Mouse (Mus musculus): Measurements from ENCODE around the gene Apaf1.

The Apaf1 gene

DNA sequence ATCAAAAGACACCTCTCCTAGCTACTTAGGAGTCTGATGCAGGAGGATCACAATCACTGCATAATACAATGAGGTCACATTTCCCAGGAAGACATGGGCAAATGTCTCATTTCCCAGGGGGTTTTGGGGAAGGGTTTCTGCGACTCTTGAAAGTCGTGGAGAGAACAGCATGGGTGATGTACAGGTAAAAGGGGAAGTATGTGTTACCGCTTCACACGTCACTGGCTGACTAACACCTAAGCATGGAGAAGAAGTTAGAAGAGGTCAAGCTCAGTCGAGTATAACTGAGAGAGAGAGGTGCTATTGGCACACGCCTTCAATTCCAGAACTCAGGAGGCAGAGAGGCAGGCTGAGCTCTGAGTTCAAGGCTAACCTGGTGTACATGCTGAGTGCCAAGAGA lies 92.2 kb downstream of the Apaf1 start:
- no peak for DNase-seq (ENCODE audit: extremely low read depth, low read depth, low spot score)

DNA sequence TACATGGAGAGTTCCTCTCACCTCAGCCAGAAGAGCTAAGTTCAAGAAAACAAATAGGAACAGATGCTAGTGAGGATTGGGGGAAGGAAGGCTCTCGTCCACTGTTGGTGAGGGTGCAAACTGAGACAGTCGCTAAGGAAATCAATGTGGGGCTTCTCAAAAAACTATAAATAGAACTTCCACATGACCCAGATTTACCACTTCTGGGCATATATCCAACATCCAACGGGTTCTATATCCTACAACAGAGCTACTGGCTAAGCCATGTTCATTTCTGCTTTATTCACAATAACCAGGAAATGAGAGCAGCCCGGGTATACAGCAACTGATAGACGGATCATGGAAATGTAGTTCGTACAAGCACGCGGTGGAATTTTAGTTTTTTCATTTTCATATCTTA lies 99.5 kb downstream of the Apaf1 start:
- DNase-seq (ENCODE audit: extremely low read depth, low read depth, low spot score) = no peak

DNA sequence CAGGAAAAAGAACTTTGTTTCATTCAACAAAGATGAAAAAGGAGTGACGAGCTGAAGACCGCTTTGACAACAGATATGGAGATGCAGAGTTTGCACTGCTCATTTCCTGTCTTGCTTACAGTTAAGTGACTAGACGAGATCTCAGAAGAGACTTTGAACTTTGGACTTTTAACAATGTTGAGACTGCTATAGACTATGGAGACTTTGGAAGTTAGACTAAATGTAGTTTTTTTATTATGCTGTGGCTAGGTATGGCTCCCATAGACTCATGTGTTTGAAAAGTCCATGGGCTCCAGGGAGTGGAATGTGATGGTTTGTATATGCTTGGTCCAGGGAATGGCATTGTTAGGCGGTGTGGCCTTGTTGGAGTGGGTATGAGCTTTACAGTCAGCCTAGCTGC lies 100.8 kb downstream of the Apaf1 start:
- DNase-seq (ENCODE audit: extremely low read depth, low read depth, low spot score) = no peak

DNA sequence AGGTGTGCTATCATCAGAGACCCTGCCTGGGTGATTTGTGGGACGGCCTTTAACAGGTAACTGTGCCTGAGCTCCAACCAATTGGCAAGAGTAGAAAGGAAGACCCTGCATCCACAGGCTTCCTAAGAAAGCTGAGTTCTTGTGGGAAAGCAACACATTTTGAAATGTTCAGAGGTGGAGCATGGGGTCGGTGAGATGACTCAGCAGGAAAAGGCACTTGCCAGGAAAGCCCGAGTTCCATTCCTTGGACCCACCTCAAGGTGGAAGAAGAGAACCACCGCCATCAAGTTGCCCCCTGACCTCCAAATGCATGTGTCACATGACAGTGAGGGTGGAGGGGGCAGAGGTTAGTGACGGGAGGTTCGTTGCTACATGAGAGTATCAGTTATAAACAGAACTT lies 108.1 kb downstream of the Apaf1 start:
- no peak for DNase-seq (ENCODE audit: extremely low read depth, low read depth, low spot score)

DNA sequence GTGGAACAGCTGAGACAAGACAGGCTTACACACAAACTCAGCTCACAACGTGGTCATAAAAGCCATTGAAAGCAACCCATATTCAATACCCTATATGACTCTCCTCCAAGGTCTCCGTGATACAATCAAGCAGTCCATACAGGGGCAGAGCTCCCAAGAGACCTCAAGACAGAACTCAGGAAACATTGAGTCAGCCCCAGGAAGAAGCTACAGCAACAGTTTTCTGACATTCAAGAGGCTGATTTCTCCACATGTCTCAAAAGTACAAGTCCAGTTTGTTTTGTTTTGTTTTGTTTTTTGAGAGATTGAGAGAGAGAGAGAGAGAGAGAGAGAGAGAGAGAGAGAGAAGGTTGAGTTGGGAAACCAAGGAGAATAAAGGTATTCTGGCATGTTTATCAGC lies 108.5 kb downstream of the Apaf1 start:
- DNase-seq (ENCODE audit: extremely low read depth, low read depth, low spot score) = no peak

DNA sequence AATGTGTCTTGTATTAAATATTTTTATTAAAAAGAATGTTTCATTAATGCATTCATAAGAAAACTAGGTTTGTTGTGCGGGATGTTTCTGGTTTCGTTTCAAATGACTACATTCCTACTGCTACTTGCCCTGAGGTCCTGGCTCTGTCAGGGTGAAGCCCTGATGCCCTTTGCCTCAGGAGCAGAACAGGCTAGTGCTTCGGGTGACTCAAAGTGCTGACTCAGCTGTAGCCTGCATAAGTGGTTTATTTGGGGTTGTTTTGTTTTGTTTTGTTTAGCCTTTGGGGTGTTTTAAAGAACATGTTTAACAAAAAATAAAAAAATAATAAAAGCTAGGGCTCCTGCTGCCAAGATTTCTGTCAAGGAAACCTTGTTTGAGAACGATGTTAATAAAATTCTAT lies 112.0 kb downstream of the Apaf1 start:
- no peak for DNase-seq (ENCODE audit: extremely low read depth, low read depth, low spot score)

DNA sequence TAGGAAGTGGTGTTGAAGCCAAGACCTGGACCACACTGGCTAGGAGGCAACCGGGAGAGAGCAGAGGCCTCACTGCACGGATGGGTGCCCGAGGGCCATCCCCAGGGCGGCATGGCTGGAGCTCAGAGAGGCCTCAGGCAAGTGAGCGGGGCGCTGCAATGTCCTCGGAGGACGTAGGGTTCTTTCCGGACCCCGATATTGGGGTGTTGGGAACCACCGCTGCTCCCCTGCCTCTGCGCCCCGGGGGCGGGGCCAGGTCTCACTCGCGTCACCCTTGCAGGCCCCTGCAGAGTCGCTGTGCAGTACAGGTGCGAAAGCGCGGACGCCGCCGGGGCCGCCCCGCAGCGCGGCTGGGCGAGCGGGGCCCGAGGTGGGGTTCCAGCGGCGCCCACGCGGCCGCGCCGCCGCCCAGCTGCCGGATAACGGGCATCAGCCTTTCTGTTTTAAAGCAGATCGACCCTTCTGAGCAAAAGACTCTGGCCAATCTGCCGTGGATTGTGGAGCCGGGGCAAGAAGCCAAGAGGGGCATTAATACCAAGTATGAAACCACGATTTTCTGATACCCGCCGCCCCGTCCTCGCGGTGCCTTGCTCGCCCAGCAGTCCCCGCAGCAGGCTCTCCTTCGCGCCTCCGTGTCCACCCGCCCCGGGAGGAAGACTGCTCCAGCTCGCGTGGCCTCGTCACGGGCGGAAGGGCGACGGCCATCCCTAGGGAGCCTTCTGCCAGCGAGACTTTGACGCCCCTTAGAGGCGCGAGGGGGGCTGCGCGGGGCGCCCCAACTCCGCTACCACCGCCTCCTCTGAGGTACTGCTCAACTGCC lies 113.0 kb downstream of the Apaf1 start:
- no peak for DNase-seq (ENCODE audit: extremely low read depth, low read depth, low spot score)

DNA sequence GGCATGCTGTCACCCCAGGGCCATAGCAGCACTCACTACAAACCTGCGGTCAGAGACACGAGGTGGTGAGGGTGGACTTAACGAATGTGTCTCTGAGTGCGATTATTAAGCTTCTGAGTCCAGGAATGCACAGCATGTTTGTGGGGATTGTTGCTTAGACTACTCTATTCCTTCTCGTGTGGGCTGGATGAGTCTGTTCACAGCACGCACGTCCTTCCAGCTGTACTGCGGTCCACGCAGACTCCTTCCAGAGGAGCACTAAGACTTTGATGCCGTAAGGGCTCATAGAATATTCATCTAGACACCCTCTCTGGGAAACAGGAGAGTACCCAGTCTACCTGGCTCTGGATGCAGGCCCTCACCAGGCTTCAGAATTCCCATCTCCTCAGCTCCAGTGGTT lies 114.3 kb downstream of the Apaf1 start:
- DNase-seq (ENCODE audit: extremely low read depth, low read depth, low spot score) = no peak

DNA sequence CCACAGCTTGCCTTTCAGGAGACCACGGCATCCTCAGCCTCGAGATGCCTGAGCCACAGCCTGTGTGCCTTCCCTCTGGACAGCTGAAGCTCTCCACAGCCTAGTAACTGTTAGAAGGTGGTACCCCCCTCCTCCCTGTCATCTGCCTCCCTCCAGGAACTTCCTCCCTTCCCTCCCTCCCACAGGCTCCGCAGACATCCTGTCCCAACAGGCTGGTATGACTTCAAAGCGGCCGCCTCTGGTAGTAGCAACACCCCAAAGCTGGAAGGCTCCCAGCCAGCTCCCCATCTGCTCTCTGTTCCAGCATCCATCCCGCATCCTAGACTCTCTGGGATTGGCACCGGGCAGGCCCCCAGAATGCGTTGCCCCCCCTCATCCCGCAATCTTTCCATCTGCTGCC lies 115.7 kb downstream of the Apaf1 start:
- no peak for DNase-seq (ENCODE audit: extremely low read depth, low read depth, low spot score)

DNA sequence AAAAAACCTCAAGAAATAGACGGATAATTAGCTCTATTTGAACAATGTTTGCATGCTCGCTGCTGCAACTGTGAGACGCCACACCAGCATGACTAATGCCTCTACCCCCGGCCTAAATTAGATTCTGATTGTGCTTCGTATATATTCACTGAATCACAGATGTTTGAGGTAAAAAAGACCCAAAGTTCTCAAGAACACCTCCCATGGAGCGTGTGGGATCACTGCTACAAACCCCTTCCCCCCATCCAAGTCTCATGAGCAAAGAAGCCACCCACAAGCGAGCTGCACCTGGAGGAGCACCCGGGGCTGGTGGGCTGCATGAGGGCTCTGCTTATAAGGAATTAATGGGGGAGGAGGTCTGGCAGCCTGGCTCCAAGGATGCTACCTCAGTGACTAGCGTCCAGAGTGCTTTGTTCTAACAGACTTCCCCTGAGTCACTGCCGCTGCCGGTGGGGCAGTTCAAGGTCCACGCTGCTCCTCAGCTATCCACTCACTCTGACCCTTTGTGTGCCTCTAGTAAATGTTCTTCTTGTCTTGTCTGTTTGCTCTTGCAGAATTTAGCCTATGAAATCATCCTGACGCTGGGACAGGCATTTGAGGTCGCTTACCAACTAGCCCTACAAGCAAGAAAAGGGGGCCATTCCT lies 116.8 kb downstream of the Apaf1 start:
- no peak for DNase-seq (ENCODE audit: extremely low read depth, low read depth, low spot score)

DNA sequence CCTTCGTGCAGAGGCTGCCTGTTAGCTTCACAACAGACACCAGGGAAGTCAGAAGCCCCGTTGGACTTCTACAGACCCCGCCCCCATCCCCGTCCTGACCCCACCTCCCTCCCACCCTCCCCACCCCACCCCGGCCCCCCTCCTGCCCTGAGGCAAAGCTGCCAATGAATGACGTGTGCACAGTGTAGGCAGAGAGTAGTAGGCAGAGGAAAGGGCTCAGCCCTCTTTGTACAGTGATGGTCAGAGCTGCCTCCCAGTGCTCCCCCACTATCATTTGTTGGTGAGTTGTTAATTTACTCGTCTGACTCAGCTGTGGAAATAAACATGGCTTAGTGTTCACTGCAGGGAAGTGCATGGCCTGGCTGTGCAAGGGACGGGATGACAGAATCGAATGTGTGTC lies 118.1 kb downstream of the Apaf1 start:
- DNase-seq (ENCODE audit: extremely low read depth, low read depth, low spot score) = no peak

DNA sequence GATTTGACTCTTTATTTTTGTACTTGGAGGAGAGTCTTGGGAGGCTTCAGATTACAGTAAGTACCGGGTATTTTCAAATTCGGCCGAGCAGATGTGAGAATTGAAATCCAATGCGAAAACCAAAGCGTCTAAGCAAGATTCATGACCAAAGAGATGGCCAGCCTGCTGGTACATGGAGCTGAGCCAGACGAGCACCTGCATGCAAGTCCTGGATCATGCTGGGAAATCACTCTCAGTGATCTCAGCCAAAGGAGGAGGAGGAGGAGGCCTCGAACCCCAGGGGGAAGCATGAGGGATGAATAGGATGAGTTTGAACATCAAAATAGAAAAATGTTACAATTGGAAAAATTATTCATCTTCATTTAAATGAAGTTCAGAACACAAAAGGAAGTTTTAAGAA lies 122.2 kb downstream of the Apaf1 start:
- DNase-seq (ENCODE audit: extremely low read depth, low read depth, low spot score) = no peak

DNA sequence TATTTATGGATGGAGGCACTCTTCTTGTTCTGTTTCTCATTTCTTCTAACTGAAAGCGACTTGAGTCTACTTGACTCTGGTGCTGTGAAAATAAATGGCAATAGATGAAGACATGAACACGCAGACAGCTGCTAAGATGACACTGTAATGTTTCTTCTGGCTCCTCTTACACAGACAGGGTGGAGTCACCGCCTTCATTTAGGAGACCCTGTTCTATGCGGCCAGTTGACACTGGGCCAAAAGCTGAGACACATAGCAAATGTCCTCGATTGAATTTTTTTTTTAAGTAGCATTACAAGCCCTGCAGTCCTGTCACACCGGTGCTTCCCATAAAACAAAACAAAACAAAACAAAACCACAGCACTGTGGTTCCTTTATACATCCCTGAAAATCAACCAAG lies 128.7 kb downstream of the Apaf1 start:
- no peak for DNase-seq (ENCODE audit: extremely low read depth, low read depth, low spot score)

DNA sequence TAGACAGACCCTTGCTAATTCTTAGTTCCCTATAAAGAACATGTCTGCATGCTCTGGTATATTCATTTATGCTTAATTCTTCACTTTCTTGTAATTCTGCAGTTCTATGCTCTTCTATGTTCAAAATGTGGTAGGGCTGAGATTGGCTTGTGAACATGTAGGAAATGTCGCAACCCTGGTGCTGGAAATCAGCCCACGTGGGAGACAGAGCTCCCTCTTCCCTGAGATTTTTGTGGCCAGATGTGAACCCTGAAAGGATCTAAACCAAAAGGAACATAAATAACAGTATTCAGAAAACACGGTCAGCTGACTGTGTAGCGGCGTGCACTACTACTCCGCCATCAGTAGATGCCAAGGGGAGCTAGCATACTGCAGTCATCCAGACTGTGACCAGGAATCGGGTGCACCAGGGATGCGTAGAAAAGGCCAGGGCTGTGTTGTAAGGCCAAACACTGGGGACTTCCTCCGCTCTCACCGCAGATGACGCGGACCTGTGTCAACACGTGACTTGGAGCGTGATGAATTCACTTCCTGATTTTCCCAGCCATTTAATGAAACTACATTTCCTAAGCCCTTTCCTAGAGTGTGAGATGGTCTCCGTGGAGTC lies 129.4 kb downstream of the Apaf1 start:
- DNase-seq (ENCODE audit: extremely low read depth, low read depth, low spot score) = no peak

DNA sequence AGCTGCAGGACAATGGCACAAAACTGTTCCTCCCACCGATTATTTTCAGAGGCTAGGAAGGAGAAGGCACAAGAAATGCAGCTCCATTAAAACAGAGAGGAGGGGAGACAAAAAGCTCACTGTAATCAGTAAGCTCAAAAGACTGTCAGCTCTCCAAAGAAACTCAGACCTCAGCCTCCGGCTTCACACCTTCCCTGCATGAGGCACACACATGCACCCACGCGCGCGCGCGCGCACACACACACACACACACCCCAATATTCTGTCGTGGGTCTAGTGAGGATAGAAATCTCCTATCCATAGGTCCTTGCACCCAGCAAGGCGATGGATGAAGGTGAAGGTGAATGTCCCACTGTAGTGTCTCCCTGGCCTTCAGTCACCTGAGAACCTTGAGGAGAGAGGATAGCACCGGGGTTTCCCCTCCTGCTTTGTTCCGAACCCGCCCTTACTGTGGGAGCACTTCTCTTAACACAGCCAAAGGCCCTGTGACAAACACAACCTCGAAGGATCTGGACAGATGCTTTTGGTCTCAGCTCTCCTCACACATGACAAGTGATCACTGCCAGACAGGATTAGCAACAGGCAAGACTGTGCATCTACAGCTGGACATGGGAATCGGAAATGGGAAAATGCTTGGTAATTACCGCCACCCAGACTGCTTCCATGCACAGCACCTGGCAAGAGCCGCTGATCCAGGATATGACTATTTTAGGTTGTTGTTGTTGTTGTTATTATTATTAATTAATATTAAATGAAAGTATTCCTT lies 134.8 kb downstream of the Apaf1 start:
- no peak for DNase-seq (ENCODE audit: extremely low read depth, low read depth, low spot score)

DNA sequence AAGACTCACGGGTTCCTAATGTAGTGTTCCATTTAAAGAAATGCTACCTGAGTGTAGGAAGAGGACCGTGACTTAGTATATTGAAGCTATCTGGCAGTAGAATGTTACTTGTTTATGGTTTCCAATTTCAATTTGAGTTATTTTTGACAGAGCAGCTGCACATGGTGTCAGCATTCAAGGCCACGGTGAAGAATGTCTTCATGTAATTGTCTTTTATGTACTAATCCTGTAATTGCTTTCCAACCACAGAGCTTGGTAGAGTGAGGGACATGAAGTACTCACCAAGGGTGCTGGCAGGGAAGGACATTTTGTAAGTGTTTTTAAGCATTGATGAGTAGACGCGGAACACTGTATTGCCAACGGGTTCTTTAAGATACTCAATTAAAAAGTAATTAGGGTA lies 135.5 kb downstream of the Apaf1 start:
- DNase-seq (ENCODE audit: extremely low read depth, low read depth, low spot score) = no peak

DNA sequence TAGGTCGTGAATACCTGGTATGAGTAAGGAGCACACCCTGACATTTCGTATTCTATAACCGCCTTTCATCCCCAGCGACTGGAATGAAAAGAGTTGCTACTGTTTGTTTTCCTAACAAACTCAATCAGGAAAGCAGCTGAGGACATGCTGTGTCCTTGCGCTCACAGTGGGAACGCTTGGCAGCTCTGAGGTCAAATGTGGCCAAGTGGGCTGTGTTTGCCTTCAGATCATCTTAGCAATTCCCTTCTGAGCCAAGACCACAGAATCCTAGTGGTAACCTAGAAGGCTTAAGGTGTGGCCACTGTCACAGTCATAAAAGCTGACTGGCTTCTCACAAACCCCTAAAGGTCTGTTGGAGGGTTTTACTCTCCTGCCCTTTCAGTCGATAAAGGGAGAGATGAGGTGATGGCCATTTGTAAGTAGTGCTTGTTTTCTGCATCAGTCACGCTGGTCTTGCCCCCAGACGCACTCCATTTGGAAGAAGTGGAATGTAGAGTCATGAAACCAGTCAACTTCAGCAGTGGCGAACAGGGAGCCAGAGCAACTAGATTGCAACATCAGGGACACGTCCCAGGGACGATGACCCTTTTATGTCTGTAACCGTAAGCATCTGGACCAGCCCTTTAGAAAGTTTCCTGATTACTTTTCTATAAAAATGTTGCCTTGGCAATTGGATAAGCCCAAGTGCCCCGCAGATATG lies 140.4 kb downstream of the Apaf1 start:
- DNase-seq (ENCODE audit: extremely low read depth, low read depth, low spot score) = no peak

DNA sequence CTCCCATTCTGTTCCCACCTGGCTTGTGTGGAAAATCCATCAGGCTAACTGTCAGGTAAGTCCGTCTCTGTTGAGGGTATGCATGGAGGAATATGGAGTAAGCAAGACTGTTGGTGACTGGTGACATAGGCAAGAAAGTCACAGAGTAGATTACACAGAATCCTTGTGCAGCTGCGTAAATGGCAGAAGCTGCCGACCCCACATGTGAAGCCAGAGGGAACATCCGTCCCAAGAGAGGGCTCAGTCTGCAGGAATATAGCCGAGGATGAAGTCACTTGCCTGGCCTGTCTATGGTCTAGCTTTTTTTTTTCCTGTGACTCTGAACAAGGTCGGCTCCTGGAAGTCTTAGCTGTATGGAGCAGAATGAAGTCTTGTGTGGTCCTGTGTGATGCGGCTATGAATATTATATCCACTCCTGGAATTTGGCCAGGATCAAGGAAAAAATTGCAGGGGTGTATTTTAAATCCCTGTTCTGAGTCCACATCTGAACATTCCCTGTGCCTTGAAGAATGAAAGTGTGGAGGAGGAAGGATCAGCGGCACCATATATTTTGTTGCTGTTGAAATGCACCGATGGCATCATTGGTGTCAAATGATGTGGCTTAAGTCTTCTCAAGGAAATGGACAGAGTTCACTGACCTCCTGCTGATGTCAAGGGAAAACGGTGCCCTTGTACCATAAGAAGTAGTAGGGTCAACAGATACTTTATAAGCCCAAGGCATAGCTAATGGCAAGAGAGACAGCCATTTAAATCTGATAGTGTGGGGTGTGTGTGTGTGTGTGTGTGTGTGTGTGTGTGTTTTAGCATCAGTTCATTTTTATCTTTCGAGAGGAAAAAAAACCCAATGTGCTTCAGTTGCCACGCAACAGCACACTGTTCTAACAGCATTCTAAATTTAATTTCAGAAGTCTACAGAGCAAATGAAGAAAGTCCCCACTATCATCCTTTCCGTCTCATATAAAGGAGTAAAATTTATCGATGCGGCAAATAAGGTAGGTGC lies 141.7 kb downstream of the Apaf1 start:
- no peak for DNase-seq (ENCODE audit: extremely low read depth, low read depth, low spot score)

All from fat pad, adult 2 months (tissue).